Mouse (Mus musculus) spleen, adult 12 weeks (tissue): Measurements from ENCODE around the gene Dmp1.

Experiments used
- DNase-seq: peaks from one replicate; pipeline ENCODE4 v3.0.0; 2022; ENCODE audit warnings: low spot score

The Dmp1 gene

DNA sequence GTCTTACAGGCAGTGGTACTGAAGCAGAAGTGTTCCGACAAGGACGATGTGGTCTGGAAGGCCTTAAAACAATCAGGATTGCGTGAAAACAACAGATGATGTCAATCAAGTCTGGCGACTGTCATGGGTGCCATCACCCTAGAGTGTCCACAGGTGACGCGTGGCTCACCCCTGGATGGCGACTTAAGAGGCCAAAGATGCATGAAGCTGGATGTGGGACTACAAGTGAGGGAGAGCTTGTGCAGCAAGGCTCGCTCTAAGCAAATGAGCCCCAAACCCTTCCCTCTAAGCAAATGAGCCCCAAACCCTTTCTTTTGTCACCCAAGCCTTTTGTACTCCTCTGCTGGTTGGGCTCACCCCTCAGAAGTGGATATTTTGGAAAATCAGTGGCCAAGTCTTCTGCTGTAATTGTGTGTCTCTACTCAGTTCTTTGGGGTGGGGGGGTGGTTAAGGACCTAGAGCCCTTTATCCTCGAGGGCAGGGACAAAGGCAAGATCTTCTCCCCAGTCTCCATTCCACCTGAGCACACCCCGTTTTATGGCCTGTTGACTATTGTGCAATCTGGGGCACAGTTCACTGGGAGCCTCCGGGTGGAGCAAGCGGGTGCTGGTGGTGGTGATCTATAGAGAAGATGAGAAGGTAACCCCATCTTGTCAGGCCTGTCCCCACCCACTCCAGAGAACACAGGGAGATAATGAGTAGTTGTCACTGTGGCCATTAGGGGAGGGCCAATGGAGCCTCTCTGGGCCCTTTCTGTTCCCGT is 60.8 kb downstream of the Dmp1 start:
- DNase-seq: no peak
